Comparison of ENCODE assay signal across 11 mouse cellular contexts in genomic region chr19:40404582-40404981, GRCm38 (mm10).
DNase-seq lines count a peak whose midpoint lies in the region; ATAC-seq and TF ChIP-seq lines count a peak whose summit lies in the region.
"Had no signal": no experiment of that assay in that cellular context is flagged by ENCODE, and none has a peak within 500 bp of the region (broad histone marks: within the 10 kb centered on the region; RNA-seq: fewer than 3 reads in every experiment).

No protein-coding gene starts in this region.

- H3K4me2 ChIP-seq in stomach, postnatal 0 days (replicated peaks; ENCODE audit: low read depth), result no peak overlapping the region

- H3K9ac ChIP-seq in stomach, postnatal 0 days (ENCODE audit: low read length), result no peak overlapping the region

- WGBS in kidney, adult 2 months, result 53% methylated on average over 2 of the region's 2 CpGs
- 69% methylated on average over 2 of the region's 2 CpGs for WGBS in stomach, postnatal 0 days

- H3K9me3 ChIP-seq in stomach, postnatal 0 days (ENCODE audit: control insufficient read depth, low read length), result no peaks in the 10 kb centered on the region

- intact Hi-C loops in gastrocnemius, postnatal 36 days (cut with DNase I), result no loop called here

- no peak for TF ChIP-seq EP300 in stomach, postnatal 0 days (optimal IDR thresholded peaks at IDR 0.05)

- H3K36me3 ChIP-seq in kidney, adult 2 months (ENCODE audit: control insufficient read depth, insufficient read depth, low read length), result no peaks in the 10 kb centered on the region
- no peaks in the 10 kb centered on the region for H3K36me3 ChIP-seq in stomach, postnatal 0 days (ENCODE audit: control insufficient read depth, insufficient read depth, low read length)

- 0 out of 2 replicates have a peak, but pooled peaks have one; percentile 8 for TF ChIP-seq CTCF in kidney, adult 2 months (conservative IDR thresholded peaks at IDR 0.05; ENCODE audit: insufficient read depth, insufficient read length, low read depth, low read length)
- no peak for TF ChIP-seq CTCF in embryonic fibroblast, embryonic 13.5 days (IDR thresholded peaks at IDR 0.05; ENCODE audit: borderline replicate concordance, insufficient read depth, low read length)
- peak; percentile 66 for TF ChIP-seq CTCF in stomach, postnatal 0 days (IDR thresholded peaks at IDR 0.05; ENCODE audit: low read depth)

- no peak overlapping the region for H3K4me3 ChIP-seq in kidney, adult 2 months (ENCODE audit: insufficient read depth, low read depth, low read length)
- H3K4me3 ChIP-seq in embryonic fibroblast, embryonic 13.5 days (ENCODE audit: insufficient read depth, low read length), result no peak overlapping the region
- H3K4me3 ChIP-seq in stomach, postnatal 0 days (ENCODE audit: low read depth, low read length), result no peak overlapping the region

- peaks cover 53% of the 10 kb centered on the region for H3K4me1 ChIP-seq in kidney, adult 2 months (ENCODE audit: control insufficient read depth, insufficient read depth, low read length)
- H3K4me1 ChIP-seq in embryonic fibroblast, embryonic 13.5 days (ENCODE audit: control insufficient read depth, insufficient read depth, low read length), result peaks cover 9% of the 10 kb centered on the region; the same call in 1 of the 2 replicates
- peaks cover 5% of the 10 kb centered on the region; the same call in 1 of the 2 replicates for H3K4me1 ChIP-seq in stomach, postnatal 0 days (replicated peaks; ENCODE audit: control insufficient read depth, insufficient read depth)

- no peak for TF ChIP-seq POLR2A in kidney, adult 2 months (IDR thresholded peaks at IDR 0.05; ENCODE audit: low read depth, low read length)
- no peak for TF ChIP-seq POLR2A in embryonic fibroblast, embryonic 13.5 days (IDR thresholded peaks at IDR 0.05; ENCODE audit: low read depth, low read length)

- peak overlapping the region; percentile 87 for H3K27ac ChIP-seq in kidney, adult 2 months (ENCODE audit: insufficient read depth, low read depth, low read length)
- 0 out of 2 replicates have a peak overlapping the region, but pooled peaks have one; percentile 23 for H3K27ac ChIP-seq in embryonic fibroblast, embryonic 13.5 days (ENCODE audit: insufficient read depth, low read length)
- peak overlapping the region; percentile 89 for H3K27ac ChIP-seq in stomach, postnatal 0 days (replicated peaks)

- ATAC-seq in stomach, postnatal 0 days (ENCODE audit: low FRiP score, low TSS enrichment), result no peak
- ATAC-seq: inflammation-experienced regulatory T-cells, adult 6 months had no signal

- DNase-seq in kidney, adult 2 months, result peak; percentile 57
- no peak for DNase-seq in kidney, adult 18-20 months
- peak; percentile 16 for DNase-seq in thymus, postnatal 14 days
- DNase-seq in thymus, postnatal 4 days, result no peak
- DNase-seq in stomach, postnatal 0 days (ENCODE audit: low spot score), result no peak
- DNase-seq in gastrocnemius, postnatal 36 days, result no peak
- no peak for DNase-seq in cerebellum, postnatal 25 days
- DNase-seq: cerebellum, adult 11 months; midbrain, embryonic 14.5 days had no signal

- no peaks in the 10 kb centered on the region for H3K27me3 ChIP-seq in kidney, adult 2 months (replicated peaks; ENCODE audit: control insufficient read depth, insufficient read depth, low read length)
- H3K27me3 ChIP-seq in stomach, postnatal 0 days (ENCODE audit: control insufficient read depth, insufficient read depth, low read length), result no peaks in the 10 kb centered on the region

Comparison
In these comparisons a context has a peak if more than half of its experiments do, and no peak if none do; other contexts are left out.
1. DNase-seq: peak in kidney, adult 2 months (single experiment) and thymus, postnatal 14 days (single experiment); none in kidney, adult 18-20 months (single experiment), thymus, postnatal 4 days (single experiment), stomach, postnatal 0 days (single experiment), gastrocnemius, postnatal 36 days (0 of 2) and cerebellum, postnatal 25 days (0 of 2).
2. H3K27ac ChIP-seq: peak in every context shown above with its lines; median percentile 89 in stomach, postnatal 0 days; 87 in kidney, adult 2 months; 23 in embryonic fibroblast, embryonic 13.5 days.